Mouse (Mus musculus): ENCODE data around the gene Pitpnc1.

DNA sequence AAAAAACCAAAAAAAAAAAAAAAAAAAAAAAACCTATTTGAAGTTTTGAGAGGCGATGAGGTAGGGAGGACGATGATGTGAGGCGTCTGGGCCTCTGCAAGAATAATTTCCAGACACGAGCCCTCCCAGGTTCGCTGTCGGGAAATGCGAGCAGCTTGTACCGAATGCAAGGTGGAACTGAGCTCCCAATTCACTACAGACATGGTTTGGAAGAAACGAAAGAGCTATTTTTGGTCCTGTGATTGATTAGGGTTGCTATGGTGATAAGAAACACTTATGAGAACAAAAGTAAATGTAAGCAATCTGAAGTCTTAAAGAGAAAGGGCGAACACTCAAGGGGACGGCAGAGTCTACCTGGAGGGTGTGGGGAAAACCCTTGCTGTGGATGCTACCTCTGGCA lies 164.3 kb downstream of the Pitpnc1 start:
- TF ChIP-seq POLR2A (IDR thresholded peaks at IDR 0.05; ENCODE audit: insufficient read depth, low read depth, low read length): no peak
- TF ChIP-seq CTCF (IDR thresholded peaks at IDR 0.05; ENCODE audit: insufficient read depth, low read depth, low read length): no peak
